Mouse (Mus musculus): ENCODE data around the gene Rgs19.

- TF ChIP-seq CTCF (IDR thresholded peaks at IDR 0.05; ENCODE audit: insufficient read depth, low read length) (no peak), POLR2A (IDR thresholded peaks at IDR 0.05; ENCODE audit: borderline replicate concordance, extremely low read depth, low read depth, low read length) (no peak)
Observed at GRCm38 (mm10) chr2:181716991-181717390, 23.2 kb upstream of the Rgs19 start.
